Mouse (Mus musculus) liver, adult 10 weeks (tissue): ENCODE data around the gene Rnf152. TPM values are rescaled to one million over a fixed set of nuclear protein-coding genes. Genes with fewer than 3 reads are reported as not detected.

Experiments used
- polyA plus RNA-seq: library from polyadenylated mRNA; stranded (reverse); fragments of 350-450 nt; fragmentation: Illumina TruSeq; extraction: RNeasy Lipid Tissue Mini Kit (QIAGEN cat#74804); gene quantifications from one replicate; pipeline ENCODE4 v1.2.3, GENCODE M21; 2014; ENCODE audit warnings: low read depth, low replicate concordance

Gene Rnf152
- 19.4 TPM for polyA plus RNA-seq

GRCm38 (mm10) chr1:105356291-105357011, at the start of gene Rnf152:
Gene Rnf152 (minus strand): TSS chr1:105356710.

